Mouse (Mus musculus) lung, postnatal 0 days (tissue): ENCODE data around the gene Apopt1.

ENCODE experiments used
- CTCF ChIP-seq: IDR thresholded peaks from 2 replicates; pipeline ENCODE4 v1.5.1; 2016; ENCODE audit warnings: antibody characterized with exemption, mild to moderate bottlenecking
- EP300 ChIP-seq: IDR thresholded peaks from 2 replicates; pipeline ENCODE4 v1.6.1; 2016; ENCODE audit warnings: antibody characterized with exemption, mild to moderate bottlenecking, control low read depth

GRCm38 (mm10) chr12:111791474-111792104, 78.5 kb downstream of the Apopt1 start:
- TF ChIP-seq EP300: no peak
- no peak for TF ChIP-seq CTCF
